Mouse (Mus musculus) small intestine, adult 2 months (tissue): Measurements from ENCODE around the gene Enthd1.

Experiments
- CTCF ChIP-seq: fragments of 200-500 bp; IDR thresholded peaks from 2 replicates; pipeline ENCODE4 v1.5.1; 2012; ENCODE audit warnings: low read depth, mild to moderate bottlenecking, control low read depth, inconsistent platforms, low read length, moderate library complexity, mixed read lengths; ENCODE audit not compliant: insufficient replicate concordance, insufficient read length; ENCODE audit errors: extremely low read depth
- POLR2A ChIP-seq: fragments of 200-500 bp; IDR thresholded peaks from 2 replicates; pipeline ENCODE4 v1.6.1; 2012; ENCODE audit warnings: low read depth, mild to moderate bottlenecking, control low read depth, inconsistent platforms, low read length, moderate library complexity

DNA sequence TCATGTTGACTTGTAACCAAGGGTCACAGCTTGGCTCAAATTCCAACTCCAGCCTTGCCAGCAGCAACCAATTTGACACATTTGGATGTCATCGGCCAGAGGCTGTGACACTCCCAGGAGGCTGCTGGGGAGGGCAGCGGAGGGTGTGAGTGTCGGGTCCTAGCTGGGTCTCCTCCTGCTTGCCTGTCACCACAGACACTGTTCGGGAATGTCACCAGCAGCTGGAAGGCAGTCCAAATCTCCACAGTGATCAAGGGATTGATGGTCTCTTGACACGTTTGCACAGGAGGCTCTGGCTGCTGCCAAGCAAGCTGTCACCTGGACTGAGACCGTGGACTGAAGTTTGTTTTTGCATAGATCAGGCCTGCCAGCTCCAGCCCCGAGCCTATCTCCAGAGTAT is 154.3 kb downstream of the Enthd1 start:
- TF ChIP-seq CTCF (no peak), POLR2A (no peak)
